Mouse (Mus musculus): ENCODE measurements around the gene Tbc1d14. TPM values are rescaled to one million over a fixed set of nuclear protein-coding genes. Genes with fewer than 3 reads are reported as not detected.

Tbc1d14 gene
- polyA plus RNA-seq, 1 experiment from 2014 or later = 57.3 TPM

- Histone ChIP-seq H3K9ac (no peak overlapping the region), H3K36me3 (peaks cover 10% of the 10 kb centered on the region), H3K4me2 (replicated peaks) (no peak overlapping the region), H3K27me3 (replicated peaks) (no peaks in the 10 kb centered on the region), H3K27ac (no peak overlapping the region), H3K9me3 (no peaks in the 10 kb centered on the region), H3K4me1 (no peaks in the 10 kb centered on the region), H3K4me3 (no peak overlapping the region)
- 82% methylated on average over 3 of the region's 3 CpGs for WGBS
- ATAC-seq (ENCODE audit: low FRiP score, low read depth) = no peak
Observed at GRCm38 (mm10) chr5:36575227-36575626, 17.8 kb downstream of the Tbc1d14 start.

GRCm38 (mm10) chr5:36574147-36574870 is 18.8 kb downstream of the Tbc1d14 start:
- Histone ChIP-seq H3K4me1 (no peaks in the 10 kb centered on the region), H3K9me3 (no peaks in the 10 kb centered on the region), H3K4me2 (replicated peaks) (no peak overlapping the region), H3K27me3 (replicated peaks) (no peaks in the 10 kb centered on the region), H3K36me3 (peaks cover 10% of the 10 kb centered on the region), H3K27ac (no peak overlapping the region), H3K4me3 (no peak overlapping the region), H3K9ac (no peak overlapping the region)
- WGBS = 69% methylated on average over 8 of the region's 8 CpGs
- no peak for ATAC-seq (ENCODE audit: low FRiP score, low read depth)

GRCm38 (mm10) chr5:36573354-36573753 is 19.7 kb downstream of the Tbc1d14 start:
- H3K9ac ChIP-seq = no peak overlapping the region
- H3K27ac ChIP-seq = no peak overlapping the region
- H3K4me2 ChIP-seq (replicated peaks) = no peak overlapping the region
- no peaks in the 10 kb centered on the region for H3K4me1 ChIP-seq
- H3K9me3 ChIP-seq = no peaks in the 10 kb centered on the region
- H3K4me3 ChIP-seq = no peak overlapping the region
- H3K27me3 ChIP-seq (replicated peaks) = no peaks in the 10 kb centered on the region
- no peak for ATAC-seq (ENCODE audit: low FRiP score, low read depth)
- peaks cover 10% of the 10 kb centered on the region for H3K36me3 ChIP-seq
- 65% methylated on average over 3 of the region's 3 CpGs for WGBS

GRCm38 (mm10) chr5:36571371-36571770 is 21.7 kb downstream of the Tbc1d14 start:
- Histone ChIP-seq H3K27me3 (replicated peaks) (no peaks in the 10 kb centered on the region), H3K4me2 (replicated peaks) (no peak overlapping the region), H3K4me3 (no peak overlapping the region), H3K4me1 (peaks cover 5% of the 10 kb centered on the region; the same call in 1 of the 2 replicates), H3K9me3 (no peaks in the 10 kb centered on the region), H3K9ac (no peak overlapping the region), H3K36me3 (peaks cover 10% of the 10 kb centered on the region), H3K27ac (no peak overlapping the region)
- WGBS = 89% methylated on average over 16 of the region's 16 CpGs
- no peak for ATAC-seq (ENCODE audit: low FRiP score, low read depth)

GRCm38 (mm10) chr5:36570546-36571245 is 22.4 kb downstream of the Tbc1d14 start:
- Histone ChIP-seq H3K9ac (no peak overlapping the region), H3K4me3 (no peak overlapping the region), H3K4me2 (replicated peaks) (no peak overlapping the region), H3K9me3 (no peaks in the 10 kb centered on the region), H3K27ac (no peak overlapping the region), H3K36me3 (peaks cover 10% of the 10 kb centered on the region), H3K27me3 (replicated peaks) (no peaks in the 10 kb centered on the region), H3K4me1 (peaks cover 5% of the 10 kb centered on the region; the same call in 1 of the 2 replicates)
- no peak for ATAC-seq (ENCODE audit: low FRiP score, low read depth)
- WGBS = 84% methylated on average over 4 of the region's 4 CpGs

GRCm38 (mm10) chr5:36570098-36570497 is 23.0 kb downstream of the Tbc1d14 start:
- Histone ChIP-seq H3K27ac (no peak overlapping the region), H3K36me3 (peaks cover 10% of the 10 kb centered on the region), H3K4me3 (no peak overlapping the region), H3K4me2 (replicated peaks) (no peak overlapping the region), H3K4me1 (peaks cover 5% of the 10 kb centered on the region; the same call in 1 of the 2 replicates), H3K9me3 (no peaks in the 10 kb centered on the region), H3K27me3 (replicated peaks) (no peaks in the 10 kb centered on the region), H3K9ac (no peak overlapping the region)
- WGBS = 90% methylated on average over 7 of the region's 7 CpGs
- no peak for ATAC-seq (ENCODE audit: low FRiP score, low read depth)

- Histone ChIP-seq H3K36me3 (peaks cover 10% of the 10 kb centered on the region), H3K4me3 (no peak overlapping the region), H3K9me3 (no peaks in the 10 kb centered on the region), H3K4me1 (peaks cover 5% of the 10 kb centered on the region; the same call in 1 of the 2 replicates), H3K27me3 (replicated peaks) (no peaks in the 10 kb centered on the region), H3K9ac (no peak overlapping the region), H3K4me2 (replicated peaks) (no peak overlapping the region), H3K27ac (no peak overlapping the region)
- no peak for ATAC-seq (ENCODE audit: low FRiP score, low read depth)
- WGBS = 87% methylated on average over 4 of the region's 4 CpGs
Observed at GRCm38 (mm10) chr5:36568118-36568517, 25.0 kb downstream of the Tbc1d14 start.

- ATAC-seq (ENCODE audit: low FRiP score, low read depth) = no peak
- Histone ChIP-seq H3K27me3 (replicated peaks) (no peaks in the 10 kb centered on the region), H3K9ac (no peak overlapping the region), H3K36me3 (peaks cover 10% of the 10 kb centered on the region), H3K4me2 (replicated peaks) (no peak overlapping the region), H3K4me3 (no peak overlapping the region), H3K27ac (no peak overlapping the region), H3K4me1 (peaks cover 5% of the 10 kb centered on the region; the same call in 1 of the 2 replicates), H3K9me3 (no peaks in the 10 kb centered on the region)
- 67% methylated on average over 2 of the region's 2 CpGs for WGBS
Observed at GRCm38 (mm10) chr5:36567627-36568026, 25.4 kb downstream of the Tbc1d14 start.

GRCm38 (mm10) chr5:36564530-36564929 is 28.5 kb downstream of the Tbc1d14 start:
- H3K4me3 ChIP-seq = no peak overlapping the region
- 93% methylated on average over 9 of the region's 9 CpGs for WGBS
- no peak for ATAC-seq (ENCODE audit: low FRiP score, low read depth)
- no peak overlapping the region for H3K27ac ChIP-seq
- no peak overlapping the region for H3K4me2 ChIP-seq (replicated peaks)
- H3K9me3 ChIP-seq = no peaks in the 10 kb centered on the region
- H3K27me3 ChIP-seq (replicated peaks) = no peaks in the 10 kb centered on the region
- no peak overlapping the region for H3K9ac ChIP-seq
- H3K4me1 ChIP-seq = peaks cover 5% of the 10 kb centered on the region; the same call in 1 of the 2 replicates
- H3K36me3 ChIP-seq = no peaks in the 10 kb centered on the region

GRCm38 (mm10) chr5:36563741-36564140 is 29.3 kb downstream of the Tbc1d14 start:
- Histone ChIP-seq H3K4me3 (no peak overlapping the region), H3K9me3 (no peaks in the 10 kb centered on the region), H3K9ac (no peak overlapping the region), H3K27me3 (replicated peaks) (no peaks in the 10 kb centered on the region), H3K4me2 (replicated peaks) (no peak overlapping the region), H3K36me3 (no peaks in the 10 kb centered on the region), H3K4me1 (peaks cover 5% of the 10 kb centered on the region; the same call in 1 of the 2 replicates), H3K27ac (no peak overlapping the region)
- 86% methylated on average over 6 of the region's 6 CpGs for WGBS
- no peak for ATAC-seq (ENCODE audit: low FRiP score, low read depth)

GRCm38 (mm10) chr5:36562791-36563445 is 30.2 kb downstream of the Tbc1d14 start:
- no peaks in the 10 kb centered on the region for H3K36me3 ChIP-seq
- 90% methylated on average over 10 of the region's 10 CpGs for WGBS

GRCm38 (mm10) chr5:36561509-36561908 is 31.6 kb downstream of the Tbc1d14 start:
- ATAC-seq (ENCODE audit: low FRiP score, low read depth) = no peak
- Histone ChIP-seq H3K4me2 (replicated peaks) (no peak overlapping the region), H3K4me1 (no peaks in the 10 kb centered on the region), H3K27ac (no peak overlapping the region), H3K9ac (no peak overlapping the region), H3K4me3 (no peak overlapping the region), H3K36me3 (no peaks in the 10 kb centered on the region), H3K9me3 (no peaks in the 10 kb centered on the region), H3K27me3 (replicated peaks) (no peaks in the 10 kb centered on the region)
- 78% methylated on average over 4 of the region's 4 CpGs for WGBS

More at GRCm38 (mm10) chr5:36562791-36563445, 30.2 kb downstream of the Tbc1d14 start:
- Histone ChIP-seq H3K9ac (no peak overlapping the region), H3K4me1 (peaks cover 5% of the 10 kb centered on the region; the same call in 1 of the 2 replicates), H3K27me3 (replicated peaks) (no peaks in the 10 kb centered on the region), H3K27ac (no peak overlapping the region), H3K4me3 (no peak overlapping the region), H3K9me3 (no peaks in the 10 kb centered on the region), H3K4me2 (replicated peaks) (no peak overlapping the region)
- no peak for ATAC-seq (ENCODE audit: low FRiP score, low read depth)
